Mouse (Mus musculus): ENCODE measurements around the gene Cacna1d. TPM values are rescaled to one million over a fixed set of nuclear protein-coding genes. Genes with fewer than 3 reads are reported as not detected.

Gene Cacna1d
- polyA plus RNA-seq, 1 experiment from 2014 or later, result 0.38 TPM

GRCm38 (mm10) chr14:30367074-30367473 lies 124.2 kb downstream of the Cacna1d start:
- 52% methylated on average over 4 of the region's 4 CpGs for WGBS (ENCODE audit: insufficient replicate concordance)
- H3K27ac ChIP-seq, result no peak overlapping the region
- no peak for ATAC-seq (ENCODE audit: low read depth)
- H3K9ac ChIP-seq, result no peak overlapping the region
- no peak overlapping the region for H3K4me2 ChIP-seq
- H3K27me3 ChIP-seq, result no peaks in the 10 kb centered on the region
- DNase-seq, result no peak
- no peak overlapping the region for H3K4me3 ChIP-seq (replicated peaks)
- H3K36me3 ChIP-seq, result no peaks in the 10 kb centered on the region
- no peaks in the 10 kb centered on the region for H3K4me1 ChIP-seq (replicated peaks)
- H3K9me3 ChIP-seq (replicated peaks), result no peaks in the 10 kb centered on the region

- H3K9ac ChIP-seq, result no peak overlapping the region
- ATAC-seq (ENCODE audit: low read depth) (no peak), DNase-seq (no peak)
- no peaks in the 10 kb centered on the region for H3K27me3 ChIP-seq
- no peaks in the 10 kb centered on the region for H3K4me1 ChIP-seq (replicated peaks)
- H3K36me3 ChIP-seq, result no peaks in the 10 kb centered on the region
- H3K4me3 ChIP-seq (replicated peaks), result no peak overlapping the region
- no peak overlapping the region for H3K27ac ChIP-seq
- WGBS (ENCODE audit: insufficient replicate concordance), result 58% methylated on average over 5 of the region's 5 CpGs
- no peaks in the 10 kb centered on the region for H3K9me3 ChIP-seq (replicated peaks)
- no peak overlapping the region for H3K4me2 ChIP-seq
Measured at GRCm38 (mm10) chr14:30365866-30366265, 125.4 kb downstream of the Cacna1d start.

GRCm38 (mm10) chr14:30363487-30364167 lies 127.6 kb downstream of the Cacna1d start:
- no peak overlapping the region for H3K27ac ChIP-seq
- H3K9ac ChIP-seq, result no peak overlapping the region
- H3K4me2 ChIP-seq, result no peak overlapping the region
- H3K4me1 ChIP-seq (replicated peaks), result no peaks in the 10 kb centered on the region
- no peak for ATAC-seq (ENCODE audit: low read depth)
- H3K9me3 ChIP-seq (replicated peaks), result no peaks in the 10 kb centered on the region
- no peaks in the 10 kb centered on the region for H3K36me3 ChIP-seq
- no peaks in the 10 kb centered on the region for H3K27me3 ChIP-seq
- DNase-seq, result no peak
- no peak overlapping the region for H3K4me3 ChIP-seq (replicated peaks)
- WGBS (ENCODE audit: insufficient replicate concordance), result 40% methylated on average over 3 of the region's 3 CpGs

- Histone ChIP-seq H3K27ac (no peak overlapping the region), H3K9ac (no peak overlapping the region), H3K4me2 (no peak overlapping the region), H3K36me3 (no peaks in the 10 kb centered on the region), H3K4me3 (replicated peaks) (no peak overlapping the region), H3K4me1 (replicated peaks) (no peaks in the 10 kb centered on the region), H3K9me3 (replicated peaks) (no peaks in the 10 kb centered on the region), H3K27me3 (peaks cover 3% of the 10 kb centered on the region; the same call in 1 of the 2 replicates)
- no peak for ATAC-seq (ENCODE audit: low read depth)
- 52% methylated on average over 4 of the region's 4 CpGs for WGBS (ENCODE audit: insufficient replicate concordance)
- no peak for DNase-seq
Measured at GRCm38 (mm10) chr14:30362370-30362769, 128.9 kb downstream of the Cacna1d start.

GRCm38 (mm10) chr14:30360478-30360877 lies 130.8 kb downstream of the Cacna1d start:
- no peak overlapping the region for H3K27ac ChIP-seq
- no peak for ATAC-seq (ENCODE audit: low read depth)
- H3K4me1 ChIP-seq (replicated peaks), result no peaks in the 10 kb centered on the region
- no peak overlapping the region for H3K4me3 ChIP-seq (replicated peaks)
- no peak overlapping the region for H3K9ac ChIP-seq
- DNase-seq, result no peak
- H3K9me3 ChIP-seq (replicated peaks), result no peaks in the 10 kb centered on the region
- H3K36me3 ChIP-seq, result no peaks in the 10 kb centered on the region
- WGBS (ENCODE audit: insufficient replicate concordance), result 64% methylated on average over 4 of the region's 4 CpGs
- H3K27me3 ChIP-seq, result peaks cover 13% of the 10 kb centered on the region
- no peak overlapping the region for H3K4me2 ChIP-seq

- H3K9me3 ChIP-seq (replicated peaks), result no peaks in the 10 kb centered on the region
- 55% methylated on average over 6 of the region's 6 CpGs for WGBS (ENCODE audit: insufficient replicate concordance)
Measured at GRCm38 (mm10) chr14:30360004-30360403, 131.3 kb downstream of the Cacna1d start.

GRCm38 (mm10) chr14:30358028-30358427 lies 133.2 kb downstream of the Cacna1d start:
- Histone ChIP-seq H3K4me2 (no peak overlapping the region), H3K4me3 (replicated peaks) (no peak overlapping the region), H3K36me3 (no peaks in the 10 kb centered on the region), H3K9me3 (replicated peaks) (no peaks in the 10 kb centered on the region), H3K9ac (no peak overlapping the region), H3K27me3 (peaks cover 38% of the 10 kb centered on the region), H3K27ac (no peak overlapping the region), H3K4me1 (replicated peaks) (peaks cover 5% of the 10 kb centered on the region)
- DNase-seq (no peak), ATAC-seq (ENCODE audit: low read depth) (no peak)
- 45% methylated on average over 1 of the region's 1 CpGs for WGBS (ENCODE audit: insufficient replicate concordance)

More at GRCm38 (mm10) chr14:30360004-30360403, 131.3 kb downstream of the Cacna1d start:
- no peak overlapping the region for H3K4me3 ChIP-seq (replicated peaks)
- H3K4me1 ChIP-seq (replicated peaks), result no peaks in the 10 kb centered on the region
- no peak overlapping the region for H3K4me2 ChIP-seq
- ATAC-seq (ENCODE audit: low read depth) (no peak), DNase-seq (no peak)
- H3K27ac ChIP-seq, result no peak overlapping the region
- H3K27me3 ChIP-seq, result peaks cover 18% of the 10 kb centered on the region
- H3K36me3 ChIP-seq, result no peaks in the 10 kb centered on the region
- no peak overlapping the region for H3K9ac ChIP-seq

- Histone ChIP-seq H3K9me3 (replicated peaks) (no peaks in the 10 kb centered on the region), H3K27me3 (peaks cover 54% of the 10 kb centered on the region), H3K27ac (no peak overlapping the region), H3K4me2 (no peak overlapping the region), H3K4me1 (replicated peaks) (peaks cover 5% of the 10 kb centered on the region), H3K9ac (no peak overlapping the region), H3K4me3 (replicated peaks) (no peak overlapping the region), H3K36me3 (no peaks in the 10 kb centered on the region)
- no peak for DNase-seq
- WGBS (ENCODE audit: insufficient replicate concordance), result 61% methylated on average over 3 of the region's 3 CpGs
- no peak for ATAC-seq (ENCODE audit: low read depth)
Measured at GRCm38 (mm10) chr14:30356456-30356855, 134.8 kb downstream of the Cacna1d start.

GRCm38 (mm10) chr14:30354761-30355160 lies 136.5 kb downstream of the Cacna1d start:
- no peak for ATAC-seq (ENCODE audit: low read depth)
- H3K9me3 ChIP-seq (replicated peaks), result no peaks in the 10 kb centered on the region
- no peak overlapping the region for H3K27ac ChIP-seq
- no peak overlapping the region for H3K4me3 ChIP-seq (replicated peaks)
- 41% methylated on average over 3 of the region's 3 CpGs for WGBS (ENCODE audit: insufficient replicate concordance)
- H3K4me1 ChIP-seq (replicated peaks), result peaks cover 5% of the 10 kb centered on the region
- no peak overlapping the region for H3K9ac ChIP-seq
- no peak overlapping the region for H3K4me2 ChIP-seq
- no peaks in the 10 kb centered on the region for H3K36me3 ChIP-seq
- H3K27me3 ChIP-seq, result peaks cover 67% of the 10 kb centered on the region
- no peak for DNase-seq

- H3K36me3 ChIP-seq, result no peaks in the 10 kb centered on the region
- no peaks in the 10 kb centered on the region for H3K9me3 ChIP-seq (replicated peaks)
- H3K9ac ChIP-seq, result no peak overlapping the region
- peaks cover 67% of the 10 kb centered on the region for H3K27me3 ChIP-seq
- H3K4me1 ChIP-seq (replicated peaks), result peaks cover 5% of the 10 kb centered on the region
- WGBS (ENCODE audit: insufficient replicate concordance), result 7% methylated on average over 8 of the region's 8 CpGs
- no peak overlapping the region for H3K27ac ChIP-seq
- peak overlapping the region; percentile 52; the same call in 1 of the 2 replicates for H3K4me3 ChIP-seq (replicated peaks)
- DNase-seq (no peak), ATAC-seq (ENCODE audit: low read depth) (no peak)
- H3K4me2 ChIP-seq, result peak overlapping the region; percentile 66
Measured at GRCm38 (mm10) chr14:30354127-30354463, 137.2 kb downstream of the Cacna1d start.

GRCm38 (mm10) chr14:30353291-30354126 lies 137.7 kb downstream of the Cacna1d start:
- no peak for DNase-seq
- Histone ChIP-seq H3K27ac (no peak overlapping the region), H3K27me3 (peaks cover 67% of the 10 kb centered on the region), H3K4me1 (replicated peaks) (peaks cover 5% of the 10 kb centered on the region), H3K4me2 (peak overlapping the region; percentile 66), H3K9me3 (replicated peaks) (no peaks in the 10 kb centered on the region), H3K4me3 (replicated peaks) (peak overlapping the region; percentile 52), H3K36me3 (no peaks in the 10 kb centered on the region), H3K9ac (no peak overlapping the region)
- WGBS (ENCODE audit: insufficient replicate concordance), result 1% methylated on average over 57 of the region's 114 CpGs
- ATAC-seq (ENCODE audit: low read depth), result no peak

- ATAC-seq (ENCODE audit: low read depth) (no peak), DNase-seq (no peak)
- Histone ChIP-seq H3K4me3 (replicated peaks) (peak overlapping the region; percentile 52), H3K9me3 (replicated peaks) (no peaks in the 10 kb centered on the region), H3K9ac (no peak overlapping the region), H3K27ac (no peak overlapping the region), H3K4me1 (replicated peaks) (peaks cover 5% of the 10 kb centered on the region), H3K4me2 (peak overlapping the region; percentile 66), H3K27me3 (peaks cover 69% of the 10 kb centered on the region), H3K36me3 (no peaks in the 10 kb centered on the region)
- 3% methylated on average over 10 of the region's 10 CpGs for WGBS (ENCODE audit: insufficient replicate concordance)
Measured at GRCm38 (mm10) chr14:30352951-30353270, 138.3 kb downstream of the Cacna1d start.

All from liver, embryonic 13.5 days (tissue).